Mouse (Mus musculus): ENCODE data around the gene Ldb2. TPM values are rescaled to one million over a fixed set of nuclear protein-coding genes. Genes with fewer than 3 reads are reported as not detected.

Gene Ldb2
- polyA plus RNA-seq, 1 experiment: not detected

DNA sequence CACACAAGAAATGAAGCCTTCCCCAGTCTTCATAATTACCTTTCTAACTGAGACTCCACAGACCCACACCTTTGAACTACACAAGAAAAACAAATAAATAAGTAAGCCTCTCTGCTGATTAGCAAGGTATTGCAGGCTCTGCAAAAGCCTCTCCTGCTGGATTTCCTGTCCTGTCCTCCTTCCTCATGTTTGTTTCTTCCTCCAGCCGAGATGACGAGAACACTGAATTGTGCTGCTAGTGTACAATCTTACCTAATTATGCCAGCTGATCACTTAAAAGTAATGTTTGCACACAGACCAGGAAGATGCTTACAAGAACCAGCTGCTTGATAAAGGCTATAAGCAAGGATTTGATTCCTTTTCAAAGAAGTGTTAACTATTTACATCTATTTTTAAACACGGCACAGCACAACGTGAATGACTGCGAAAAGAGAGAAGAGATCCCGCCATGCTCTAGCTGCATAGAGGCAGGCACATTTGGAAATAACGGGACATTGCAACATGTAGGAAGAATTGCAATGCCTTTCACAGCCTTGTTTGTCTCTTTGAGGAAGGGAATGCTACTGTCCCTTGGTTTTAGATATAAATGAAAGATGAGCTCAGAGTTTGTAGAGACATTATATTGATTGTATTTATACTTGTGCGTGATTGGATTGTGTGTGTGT lies 69.7 kb downstream of the Ldb2 start:
- Histone ChIP-seq H3ac (ENCODE audit: control insufficient read depth, insufficient read length, low read depth) (no peak overlapping the region), H3K79me3 (ENCODE audit: low read depth) (no peaks in the 10 kb centered on the region), H3K27me3 (ENCODE audit: control insufficient read depth, insufficient read depth, insufficient read length) (no peaks in the 10 kb centered on the region), H3K4me3 (ENCODE audit: insufficient read depth, poor library complexity, severe bottlenecking) (no peak overlapping the region), H3K36me3 (ENCODE audit: control insufficient read depth, insufficient read depth) (no peaks in the 10 kb centered on the region), H3K79me2 (ENCODE audit: control insufficient read depth, insufficient read depth) (no peaks in the 10 kb centered on the region)
- TF ChIP-seq USF1 (IDR thresholded peaks at IDR 0.05; ENCODE audit: low read depth) (no peak), CTCF (IDR thresholded peaks at IDR 0.05; ENCODE audit: control insufficient read depth, insufficient read depth, insufficient read length) (no peak), MYOG (IDR thresholded peaks at IDR 0.05; ENCODE audit: control insufficient read depth, extremely low read depth, insufficient read length) (no peak), MAX (IDR thresholded peaks at IDR 0.05) (no peak), FOSL1 (IDR thresholded peaks at IDR 0.05; ENCODE audit: insufficient read depth, low read length, poor library complexity, severe bottlenecking) (no peak), MYOD1 (IDR thresholded peaks at IDR 0.05; ENCODE audit: control insufficient read depth, insufficient read length, low read depth) (no peak), CEBPB (IDR thresholded peaks at IDR 0.05; ENCODE audit: low read depth) (no peak)

DNA sequence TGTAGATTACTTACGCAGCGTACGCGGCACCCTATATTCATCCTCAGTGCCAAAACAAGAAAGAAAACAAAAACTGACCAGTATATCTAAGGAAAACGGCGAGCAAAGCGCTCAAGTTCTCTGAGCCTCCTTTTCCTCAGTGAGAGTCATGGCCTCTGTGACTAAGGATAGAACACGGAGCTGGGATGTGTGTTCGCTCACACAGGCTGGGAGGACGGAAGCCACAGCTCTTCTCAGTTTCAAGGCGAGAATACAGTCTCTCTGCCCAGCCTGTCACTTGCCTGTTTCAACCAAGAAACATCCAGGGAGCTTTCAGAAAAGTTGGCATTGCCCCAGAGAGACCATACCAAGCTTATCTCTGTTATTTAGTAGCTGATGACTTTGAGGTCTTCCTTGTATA lies 71.5 kb downstream of the Ldb2 start:
- no peaks in the 10 kb centered on the region for H3K27me3 ChIP-seq (ENCODE audit: control insufficient read depth, insufficient read depth, insufficient read length)
- no peak for TF ChIP-seq MYOG (IDR thresholded peaks at IDR 0.05; ENCODE audit: control insufficient read depth, extremely low read depth, insufficient read length)
- no peak for TF ChIP-seq CTCF (IDR thresholded peaks at IDR 0.05; ENCODE audit: control insufficient read depth, insufficient read depth, insufficient read length)
- TF ChIP-seq FOSL1 (IDR thresholded peaks at IDR 0.05; ENCODE audit: insufficient read depth, low read length, poor library complexity, severe bottlenecking): no peak
- TF ChIP-seq USF1 (IDR thresholded peaks at IDR 0.05; ENCODE audit: low read depth): no peak
- TF ChIP-seq MYOD1 (IDR thresholded peaks at IDR 0.05; ENCODE audit: control insufficient read depth, insufficient read length, low read depth): no peak
- TF ChIP-seq MAX (IDR thresholded peaks at IDR 0.05): no peak
- TF ChIP-seq CEBPB (IDR thresholded peaks at IDR 0.05; ENCODE audit: low read depth): no peak
- no peaks in the 10 kb centered on the region for H3K79me2 ChIP-seq (ENCODE audit: control insufficient read depth, insufficient read depth)
- no peaks in the 10 kb centered on the region for H3K36me3 ChIP-seq (ENCODE audit: control insufficient read depth, insufficient read depth)
- no peaks in the 10 kb centered on the region for H3K79me3 ChIP-seq (ENCODE audit: low read depth)
- H3ac ChIP-seq (ENCODE audit: control insufficient read depth, insufficient read length, low read depth): no peak overlapping the region
- H3K4me3 ChIP-seq (ENCODE audit: insufficient read depth, poor library complexity, severe bottlenecking): no peak overlapping the region

DNA sequence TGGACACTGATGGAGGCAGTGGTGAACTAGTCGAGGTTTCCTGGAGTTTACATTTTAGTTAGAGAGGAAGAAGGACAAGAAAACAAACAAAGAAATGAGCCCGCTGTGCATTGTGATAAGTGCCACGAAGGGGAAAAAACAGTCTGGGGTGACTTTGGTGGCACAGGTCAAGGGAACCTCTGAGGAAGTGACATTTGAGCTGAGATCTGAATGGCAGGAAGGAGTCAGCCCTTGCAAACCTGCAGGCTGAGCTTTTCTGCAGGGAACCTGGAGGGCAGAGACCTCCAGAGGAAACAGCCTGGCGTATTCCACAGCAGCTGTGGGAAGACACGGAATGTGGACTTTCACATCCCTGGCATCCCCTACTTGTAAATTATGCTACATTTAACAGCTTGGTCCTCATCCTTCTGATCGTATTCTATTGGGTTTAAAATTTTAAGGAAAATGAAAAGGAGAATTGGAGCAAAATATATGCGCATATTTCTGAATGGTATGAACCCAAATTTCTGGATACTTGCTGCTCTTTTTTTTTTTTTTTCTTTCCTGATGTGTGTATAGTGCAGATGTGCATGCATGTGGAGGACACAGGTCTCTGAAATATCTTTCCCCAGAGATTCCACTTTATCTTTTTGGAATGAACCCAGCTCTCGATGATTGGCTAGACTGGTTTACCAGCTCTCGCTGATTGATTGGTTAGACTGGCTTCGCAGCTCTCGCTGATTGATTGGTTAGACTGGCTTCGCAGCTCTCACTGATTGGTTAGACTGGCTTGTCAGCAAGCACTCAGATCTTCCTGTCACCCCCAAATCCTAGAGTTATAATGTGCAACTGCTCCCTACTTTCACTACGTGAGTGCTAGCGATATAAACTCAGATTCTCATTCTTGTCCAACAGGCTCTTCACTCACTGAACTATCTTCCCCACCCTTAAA lies 72.7 kb downstream of the Ldb2 start:
- H3K4me3 ChIP-seq (ENCODE audit: insufficient read depth, poor library complexity, severe bottlenecking): no peak overlapping the region
- no peaks in the 10 kb centered on the region for H3K79me3 ChIP-seq (ENCODE audit: low read depth)
- no peaks in the 10 kb centered on the region for H3K36me3 ChIP-seq (ENCODE audit: control insufficient read depth, insufficient read depth)
- no peak for TF ChIP-seq MYOD1 (IDR thresholded peaks at IDR 0.05; ENCODE audit: control insufficient read depth, insufficient read length, low read depth)
- TF ChIP-seq FOSL1 (IDR thresholded peaks at IDR 0.05; ENCODE audit: insufficient read depth, low read length, poor library complexity, severe bottlenecking): no peak
- no peak for TF ChIP-seq MAX (IDR thresholded peaks at IDR 0.05)
- no peak for TF ChIP-seq CTCF (IDR thresholded peaks at IDR 0.05; ENCODE audit: control insufficient read depth, insufficient read depth, insufficient read length)
- TF ChIP-seq USF1 (IDR thresholded peaks at IDR 0.05; ENCODE audit: low read depth): no peak
- no peak for TF ChIP-seq CEBPB (IDR thresholded peaks at IDR 0.05; ENCODE audit: low read depth)
- TF ChIP-seq MYOG (IDR thresholded peaks at IDR 0.05; ENCODE audit: control insufficient read depth, extremely low read depth, insufficient read length): no peak
- H3K27me3 ChIP-seq (ENCODE audit: control insufficient read depth, insufficient read depth, insufficient read length): no peaks in the 10 kb centered on the region
- no peaks in the 10 kb centered on the region for H3K79me2 ChIP-seq (ENCODE audit: control insufficient read depth, insufficient read depth)
- no peak overlapping the region for H3ac ChIP-seq (ENCODE audit: control insufficient read depth, insufficient read length, low read depth)

DNA sequence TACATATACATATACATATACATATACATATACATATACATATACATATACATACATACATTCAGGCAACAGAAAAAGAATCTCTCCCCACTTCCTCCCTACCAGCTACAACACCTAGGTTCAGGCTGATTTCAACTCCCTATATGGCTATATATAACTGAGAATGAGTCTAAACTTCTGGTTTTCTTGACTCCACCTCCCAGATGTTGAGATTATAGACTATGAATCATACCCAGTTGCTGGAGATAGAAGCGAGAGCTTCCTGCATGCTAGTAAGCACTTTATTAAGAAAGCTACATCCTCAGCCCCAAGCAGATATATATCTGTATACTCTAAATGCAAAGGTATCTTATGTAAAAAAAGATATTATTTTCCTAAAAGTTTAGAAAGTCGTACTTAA lies 74.0 kb downstream of the Ldb2 start:
- Histone ChIP-seq H3K4me3 (ENCODE audit: insufficient read depth, poor library complexity, severe bottlenecking) (no peak overlapping the region), H3K79me2 (ENCODE audit: control insufficient read depth, insufficient read depth) (no peaks in the 10 kb centered on the region), H3K36me3 (ENCODE audit: control insufficient read depth, insufficient read depth) (no peaks in the 10 kb centered on the region), H3ac (ENCODE audit: control insufficient read depth, insufficient read length, low read depth) (no peak overlapping the region), H3K79me3 (ENCODE audit: low read depth) (no peaks in the 10 kb centered on the region), H3K27me3 (ENCODE audit: control insufficient read depth, insufficient read depth, insufficient read length) (no peaks in the 10 kb centered on the region)
- TF ChIP-seq MAX (IDR thresholded peaks at IDR 0.05): no peak
- no peak for TF ChIP-seq FOSL1 (IDR thresholded peaks at IDR 0.05; ENCODE audit: insufficient read depth, low read length, poor library complexity, severe bottlenecking)
- no peak for TF ChIP-seq CEBPB (IDR thresholded peaks at IDR 0.05; ENCODE audit: low read depth)
- no peak for TF ChIP-seq MYOG (IDR thresholded peaks at IDR 0.05; ENCODE audit: control insufficient read depth, extremely low read depth, insufficient read length)
- TF ChIP-seq CTCF (IDR thresholded peaks at IDR 0.05; ENCODE audit: control insufficient read depth, insufficient read depth, insufficient read length): no peak
- TF ChIP-seq MYOD1 (IDR thresholded peaks at IDR 0.05; ENCODE audit: control insufficient read depth, insufficient read length, low read depth): no peak
- TF ChIP-seq USF1 (IDR thresholded peaks at IDR 0.05; ENCODE audit: low read depth): no peak

DNA sequence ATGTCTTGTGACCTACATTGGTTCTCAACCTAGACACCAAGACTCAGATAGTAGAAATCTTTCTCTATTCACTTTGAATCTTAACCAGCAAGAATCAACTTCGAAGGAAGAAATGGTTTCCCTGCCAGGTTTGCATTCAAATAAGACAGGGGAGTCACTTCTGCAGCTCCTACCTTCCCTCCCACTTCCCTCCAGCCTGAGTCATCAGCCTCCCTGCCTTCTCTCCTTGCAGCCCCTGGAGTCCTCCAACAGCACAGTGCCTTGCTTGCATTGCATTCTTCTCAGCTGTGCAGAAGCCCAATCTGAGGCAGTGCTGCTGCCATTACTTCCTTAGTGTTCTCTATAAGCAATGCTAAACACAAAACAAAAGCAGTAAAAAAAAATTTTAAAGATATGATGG lies 79.6 kb downstream of the Ldb2 start:
- Histone ChIP-seq H3ac (ENCODE audit: control insufficient read depth, insufficient read length, low read depth) (no peak overlapping the region), H3K79me3 (ENCODE audit: low read depth) (no peaks in the 10 kb centered on the region), H3K4me3 (ENCODE audit: insufficient read depth, poor library complexity, severe bottlenecking) (no peak overlapping the region), H3K36me3 (ENCODE audit: control insufficient read depth, insufficient read depth) (no peaks in the 10 kb centered on the region), H3K27me3 (ENCODE audit: control insufficient read depth, insufficient read depth, insufficient read length) (no peaks in the 10 kb centered on the region), H3K79me2 (ENCODE audit: control insufficient read depth, insufficient read depth) (no peaks in the 10 kb centered on the region)
- TF ChIP-seq MYOG (IDR thresholded peaks at IDR 0.05; ENCODE audit: control insufficient read depth, extremely low read depth, insufficient read length) (no peak), MAX (IDR thresholded peaks at IDR 0.05) (no peak), USF1 (IDR thresholded peaks at IDR 0.05; ENCODE audit: low read depth) (no peak), FOSL1 (IDR thresholded peaks at IDR 0.05; ENCODE audit: insufficient read depth, low read length, poor library complexity, severe bottlenecking) (no peak), CEBPB (IDR thresholded peaks at IDR 0.05; ENCODE audit: low read depth) (no peak)
